Mouse (Mus musculus) forebrain, postnatal 0 days (tissue): ENCODE data around the gene Grm7. TPM values are rescaled to one million over a fixed set of nuclear protein-coding genes. Genes with fewer than 3 reads are reported as not detected.

ENCODE experiments used
- ATAC-seq: fragments of 200-750 bp; cut with Nextera tagmentation; 2 replicates; pipeline ENCODE4 v1.8.0; 2017; ENCODE audit warnings: mild to moderate bottlenecking, moderate library complexity
- DNase-seq: peaks from one replicate; pipeline ENCODE4 v3.0.0-alpha.2; 2015
- H3K27ac ChIP-seq: fragments of 300-500 bp; sonication (generic); 2 replicates; pipeline ENCODE4 v1.5.1; 2014; ENCODE audit warnings: low read depth, mild to moderate bottlenecking, antibody characterized with exemption, low read length, moderate library complexity, mixed read lengths
- H3K27me3 ChIP-seq: fragments of 300-500 bp; sonication (generic); 2 replicates; pipeline ENCODE4 v1.6.1; 2014; ENCODE audit warnings: mild to moderate bottlenecking, low read length, mixed read lengths; ENCODE audit not compliant: insufficient read depth
- H3K36me3 ChIP-seq: fragments of 300-500 bp; sonication (generic); 2 replicates; pipeline ENCODE4 v1.6.1; 2014; ENCODE audit warnings: mild to moderate bottlenecking, moderate library complexity; ENCODE audit not compliant: insufficient read depth
- H3K4me1 ChIP-seq: fragments of 300-500 bp; sonication (generic); 2 replicates; pipeline ENCODE4 v1.6.1; 2014; ENCODE audit warnings: antibody characterized with exemption; ENCODE audit not compliant: insufficient read depth
- H3K4me2 ChIP-seq: fragments of 300-500 bp; sonication (generic); 2 replicates; pipeline ENCODE4 v1.6.1; 2014; ENCODE audit warnings: low read depth, mild to moderate bottlenecking, moderate library complexity
- H3K4me3 ChIP-seq: fragments of 300-500 bp; sonication (generic); 2 replicates; pipeline ENCODE4 v1.5.1; 2014; ENCODE audit warnings: low read depth, low read length, mixed read lengths
- H3K9ac ChIP-seq: fragments of 300-500 bp; sonication (generic); 2 replicates; pipeline ENCODE4 v1.6.1; 2014; ENCODE audit warnings: mild to moderate bottlenecking
- H3K9me3 ChIP-seq: fragments of 300-500 bp; sonication (generic); 2 replicates; pipeline ENCODE4 v1.6.1; 2016; ENCODE audit warnings: low read length
- CTCF ChIP-seq: sonication (generic); IDR thresholded peaks from 2 replicates; pipeline ENCODE4 v1.5.1; 2016; ENCODE audit warnings: antibody characterized with exemption, control low read depth, low read depth
- WGBS: fragments of 180-500 bp; shearing (Covaris S2); extraction: QIAGEN DNeasy Blood & Tissue Kit; methylation state at CpG from one replicate; pipeline ENCODE4 v1.1.7; 2014; 5-methylcytosine and 5-hydroxymethylcytosine counted together
- polyA plus RNA-seq: library from polyadenylated mRNA; unstranded; fragments of >200 nt; fragmentation: Nextera tagmentation; extraction: Ambion mirVana; gene quantifications from 2 replicates; pipeline ENCODE4 v1.2.1, GENCODE M21; 2015
- total RNA-seq: library from RNA; depleted of rRNA; stranded (reverse); fragments of >200 nt; gene quantifications from 2 replicates; pipeline ENCODE4 v1.2.3, GENCODE M21; 2014

Gene Grm7
- total and polyA plus RNA-seq, 2 experiments from 2014 or later: 20.7 to 40.7 TPM

GRCm38 (mm10) chr6:110755921-110756320, 110.5 kb downstream of the Grm7 start:
- Histone ChIP-seq H3K4me1 (no peaks in the 10 kb centered on the region), H3K36me3 (no peaks in the 10 kb centered on the region), H3K27ac (no peak overlapping the region), H3K9me3 (no peaks in the 10 kb centered on the region), H3K27me3 (no peaks in the 10 kb centered on the region), H3K4me3 (no peak overlapping the region), H3K9ac (no peak overlapping the region), H3K4me2 (no peak overlapping the region)
- TF ChIP-seq CTCF: no peak
- DNase-seq (no peak), ATAC-seq (no peak)
- 77% methylated on average over 5 of the region's 5 CpGs for WGBS

DNA sequence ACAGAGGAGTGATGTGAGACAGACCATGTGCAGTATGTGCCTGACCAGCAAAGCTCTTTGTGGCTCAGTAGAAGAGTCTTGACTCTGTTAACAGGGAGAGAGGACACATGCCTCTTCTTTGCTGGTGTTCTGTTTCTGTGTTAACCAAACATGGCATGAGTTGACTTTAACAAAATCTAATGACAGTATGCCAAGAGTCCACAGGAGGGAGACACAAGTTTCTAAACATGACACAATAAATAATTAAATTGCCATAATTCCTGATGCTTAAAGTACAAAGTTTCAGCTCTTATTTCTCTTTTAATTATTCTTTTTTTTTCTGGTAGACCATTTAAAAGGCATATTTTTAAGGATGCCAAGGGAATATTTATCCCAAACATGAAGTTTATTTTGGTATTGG, 124.2 kb downstream of the Grm7 start:
- H3K27me3 ChIP-seq: no peaks in the 10 kb centered on the region

DNA sequence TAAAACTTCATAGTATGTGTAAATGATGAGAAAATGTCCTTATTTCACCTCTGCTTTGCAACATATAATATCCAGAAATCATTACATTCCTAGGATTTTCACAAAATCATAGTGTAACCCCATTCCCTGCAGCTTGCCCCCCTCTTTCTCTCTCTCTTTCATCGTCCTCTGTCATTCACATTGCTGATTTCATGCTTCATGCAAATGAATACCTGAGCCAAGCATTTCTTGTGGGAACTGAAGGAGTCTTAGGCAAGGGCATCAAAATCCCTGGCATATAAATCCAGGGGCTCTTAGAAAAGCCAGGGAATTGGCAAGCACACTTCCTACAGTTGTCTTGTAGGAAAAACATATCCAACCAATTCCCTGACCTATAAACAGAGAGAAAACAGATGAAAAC, 127.3 kb downstream of the Grm7 start:
- H3K4me2 ChIP-seq: no peak overlapping the region
- no peak overlapping the region for H3K9ac ChIP-seq
- ATAC-seq: no peak
- H3K27ac ChIP-seq: no peak overlapping the region
- no peaks in the 10 kb centered on the region for H3K9me3 ChIP-seq
- TF ChIP-seq CTCF: no peak
- no peak overlapping the region for H3K4me3 ChIP-seq
- no peaks in the 10 kb centered on the region for H3K27me3 ChIP-seq
- WGBS: 15% methylated on average over 1 of the region's 1 CpGs
- H3K4me1 ChIP-seq: no peaks in the 10 kb centered on the region
- DNase-seq: no peak
- no peaks in the 10 kb centered on the region for H3K36me3 ChIP-seq

More for the DNA sequence above, 124.2 kb downstream of the Grm7 start:
- ATAC-seq: no peak
- no peak overlapping the region for H3K9ac ChIP-seq
- H3K36me3 ChIP-seq: no peaks in the 10 kb centered on the region
- peak; percentile 6; the same call in 1 of the 2 replicates for TF ChIP-seq CTCF
- H3K27ac ChIP-seq: no peak overlapping the region
- no peak overlapping the region for H3K4me3 ChIP-seq
- no peak overlapping the region for H3K4me2 ChIP-seq
- H3K9me3 ChIP-seq: no peaks in the 10 kb centered on the region
- no peak for DNase-seq
- H3K4me1 ChIP-seq: no peaks in the 10 kb centered on the region

- Histone ChIP-seq H3K4me2 (no peak overlapping the region), H3K9ac (no peak overlapping the region), H3K36me3 (no peaks in the 10 kb centered on the region), H3K27ac (no peak overlapping the region), H3K9me3 (no peaks in the 10 kb centered on the region), H3K4me3 (no peak overlapping the region), H3K27me3 (no peaks in the 10 kb centered on the region), H3K4me1 (no peaks in the 10 kb centered on the region)
- no peak for ATAC-seq
- no peak for DNase-seq
- no peak for TF ChIP-seq CTCF
- whole genome bisulfite sequencing: 44% methylated on average over 6 of the region's 6 CpGs
Observed at GRCm38 (mm10) chr6:110776046-110776445, 130.7 kb downstream of the Grm7 start.

DNA sequence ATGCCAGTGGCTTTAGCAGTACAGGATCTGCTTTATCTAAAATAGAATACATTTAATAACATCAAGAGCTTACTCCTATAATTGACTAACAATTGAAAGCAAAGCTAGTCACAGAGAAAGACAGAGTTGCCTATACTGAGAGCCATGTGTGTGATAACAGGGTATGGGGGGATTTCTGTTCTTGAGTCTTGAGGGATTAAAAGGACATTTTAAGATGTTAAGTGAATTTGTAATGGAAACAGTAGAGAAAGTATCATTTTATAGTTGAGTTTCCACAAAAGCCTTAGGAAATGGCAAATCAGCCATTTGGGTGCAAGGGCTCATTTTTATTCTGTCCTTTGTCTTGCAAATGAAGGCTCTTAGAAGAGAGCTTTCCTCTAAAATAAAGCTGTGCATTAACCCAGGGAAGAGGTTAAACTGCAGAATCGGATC, 140.1 kb downstream of the Grm7 start:
- H3K4me1 ChIP-seq: no peaks in the 10 kb centered on the region
- no peaks in the 10 kb centered on the region for H3K36me3 ChIP-seq
- no peak for DNase-seq
- H3K9me3 ChIP-seq: no peaks in the 10 kb centered on the region
- H3K4me3 ChIP-seq: no peak overlapping the region
- WGBS: 9% methylated on average over 1 of the region's 1 CpGs
- no peak for ATAC-seq
- no peak overlapping the region for H3K4me2 ChIP-seq
- TF ChIP-seq CTCF: no peak
- no peak overlapping the region for H3K27ac ChIP-seq
- no peak overlapping the region for H3K9ac ChIP-seq
- no peaks in the 10 kb centered on the region for H3K27me3 ChIP-seq

GRCm38 (mm10) chr6:110792696-110793095, 147.3 kb downstream of the Grm7 start:
- TF ChIP-seq CTCF: no peak
- DNase-seq (no peak), ATAC-seq (no peak)
- Histone ChIP-seq H3K4me2 (no peak overlapping the region), H3K4me3 (no peak overlapping the region), H3K9me3 (no peaks in the 10 kb centered on the region), H3K9ac (no peak overlapping the region), H3K36me3 (no peaks in the 10 kb centered on the region), H3K27ac (no peak overlapping the region), H3K27me3 (no peaks in the 10 kb centered on the region), H3K4me1 (no peaks in the 10 kb centered on the region)
- WGBS: 97% methylated on average over 2 of the region's 2 CpGs

DNA sequence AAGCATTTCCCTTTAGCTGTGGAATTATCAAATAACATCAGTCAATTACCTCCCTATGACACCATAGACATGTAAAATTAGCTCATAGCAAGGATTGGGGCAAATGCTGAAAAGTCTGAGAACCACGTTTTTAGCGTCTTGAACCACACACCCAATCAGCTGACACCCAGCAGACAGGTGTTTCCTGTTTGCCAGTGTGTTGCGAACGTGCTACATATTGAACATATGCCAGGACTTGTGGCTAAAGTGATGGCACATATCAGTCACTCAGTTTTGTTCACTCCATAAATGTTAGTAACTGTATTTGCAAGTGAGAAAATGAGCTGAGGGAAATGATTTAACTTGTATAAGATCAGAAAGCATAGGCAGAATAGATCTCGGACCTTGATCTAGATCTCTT, 162.1 kb downstream of the Grm7 start:
- Histone ChIP-seq H3K9me3 (no peaks in the 10 kb centered on the region), H3K4me3 (no peak overlapping the region), H3K4me2 (no peak overlapping the region), H3K27me3 (no peaks in the 10 kb centered on the region), H3K4me1 (no peaks in the 10 kb centered on the region), H3K27ac (no peak overlapping the region), H3K9ac (no peak overlapping the region), H3K36me3 (no peaks in the 10 kb centered on the region)
- ATAC-seq (no peak), DNase-seq (no peak)
- TF ChIP-seq CTCF: no peak
- WGBS: 73% methylated on average over 5 of the region's 5 CpGs

DNA sequence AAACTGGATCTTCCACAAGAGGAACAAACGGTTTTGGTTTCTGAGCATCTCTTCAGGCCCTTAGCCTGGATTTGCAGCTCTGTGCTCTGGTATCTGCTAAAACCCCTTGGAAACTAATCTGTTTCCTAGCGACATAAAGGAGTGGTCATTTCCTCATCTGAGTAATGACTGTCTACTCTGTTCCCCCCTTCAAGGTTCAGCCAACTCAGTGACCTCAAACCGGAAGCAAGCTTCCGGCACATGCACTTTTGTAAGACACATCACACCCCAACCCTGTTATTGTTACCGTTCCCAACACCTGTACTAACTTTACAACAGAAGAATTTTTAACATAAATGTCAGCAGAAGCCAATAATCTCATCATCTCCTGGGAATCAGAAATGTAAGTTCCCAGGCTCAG, 166.8 kb downstream of the Grm7 start:
- Histone ChIP-seq H3K4me3 (no peak overlapping the region), H3K4me1 (no peaks in the 10 kb centered on the region), H3K27ac (no peak overlapping the region), H3K9me3 (no peaks in the 10 kb centered on the region), H3K4me2 (no peak overlapping the region), H3K36me3 (no peaks in the 10 kb centered on the region), H3K27me3 (no peaks in the 10 kb centered on the region), H3K9ac (no peak overlapping the region)
- ATAC-seq: no peak
- no peak for TF ChIP-seq CTCF
- no peak for DNase-seq
- 80% methylated on average over 5 of the region's 5 CpGs for WGBS
